Mouse (Mus musculus) liver, embryonic 11.5 days (tissue): ENCODE measurements around the gene Serpinb6e. TPM values are rescaled to one million over a fixed set of nuclear protein-coding genes. Genes with fewer than 3 reads are reported as not detected.

ENCODE experiments used
- ATAC-seq: fragments of 200-750 bp; cut with Nextera tagmentation; replicated peaks from 2 replicates; pipeline ENCODE4 v1.8.0; 2017; ENCODE audit warnings: moderate number of reproducible peaks, mild to moderate bottlenecking, moderate TSS enrichment, moderate library complexity; ENCODE audit not compliant: low FRiP score
- DNase-seq: peaks from one replicate; pipeline ENCODE4 v3.0.0-alpha.2; 2017; ENCODE audit warnings: low spot score
- H3K27ac ChIP-seq: fragments of 300-500 bp; sonication (generic); 2 replicates; pipeline ENCODE4 v1.5.1; 2014; ENCODE audit warnings: mild to moderate bottlenecking, low read depth, low read length, control low read depth
- H3K27me3 ChIP-seq: fragments of 300-500 bp; sonication (generic); replicated peaks from 2 replicates; pipeline ENCODE4 v1.6.1; 2014; ENCODE audit warnings: low read length, mixed read lengths; ENCODE audit not compliant: control insufficient read depth, insufficient read depth
- H3K36me3 ChIP-seq: fragments of 300-500 bp; sonication (generic); 2 replicates; pipeline ENCODE4 v1.6.1; 2014; ENCODE audit warnings: mild to moderate bottlenecking, low read length, moderate library complexity, mixed read lengths; ENCODE audit not compliant: control insufficient read depth, insufficient read depth
- H3K4me1 ChIP-seq: fragments of 300-500 bp; sonication (generic); replicated peaks from 2 replicates; pipeline ENCODE4 v1.6.1; 2014; ENCODE audit warnings: low read length, mixed read lengths; ENCODE audit not compliant: control insufficient read depth, insufficient read depth
- H3K4me2 ChIP-seq: fragments of 300-500 bp; sonication (generic); 2 replicates; pipeline ENCODE4 v1.6.1; 2014; ENCODE audit warnings: mild to moderate bottlenecking, control low read depth, moderate library complexity
- H3K4me3 ChIP-seq: fragments of 300-500 bp; sonication (generic); 2 replicates; pipeline ENCODE4 v1.5.1; 2014; ENCODE audit warnings: low read depth, low read length, control low read depth
- H3K9ac ChIP-seq: fragments of 300-500 bp; sonication (generic); 2 replicates; pipeline ENCODE4 v1.6.1; 2014; ENCODE audit warnings: low read depth, low read length, control low read depth
- H3K9me3 ChIP-seq: fragments of 300-500 bp; sonication (generic); 2 replicates; pipeline ENCODE4 v1.6.1; 2016; ENCODE audit warnings: low read length, inconsistent platforms, mixed read lengths; ENCODE audit not compliant: control insufficient read depth
- WGBS: fragments of 180-500 bp; shearing (Covaris S2); extraction: QIAGEN DNeasy Blood & Tissue Kit; methylation state at CpG from one replicate; pipeline ENCODE4 v1.1.7; 2014; 5-methylcytosine and 5-hydroxymethylcytosine counted together
- polyA plus RNA-seq: library from polyadenylated mRNA; unstranded; fragments of >200 nt; fragmentation: Nextera tagmentation; extraction: Ambion mirVana; gene quantifications from 2 replicates; pipeline ENCODE4 v1.2.1, GENCODE M21; 2014

The Serpinb6e gene
- polyA plus RNA-seq: not detected in 2 replicates

- H3K4me3 ChIP-seq: no peak within 1 kb of the TSS
- WGBS: 44% methylated on average over 1 of the region's 1 CpGs
- no peak for DNase-seq
- H3K4me1 ChIP-seq: no peaks in the 10 kb centered on the region
- H3K4me2 ChIP-seq: no peak within 1 kb of the TSS
- H3K9ac ChIP-seq: no peak within 1 kb of the TSS
- ATAC-seq: no peak
- no peak within 1 kb of the TSS for H3K27ac ChIP-seq
- H3K27me3 ChIP-seq: no peaks in the 10 kb centered on the region
- H3K9me3 ChIP-seq: no peaks in the 10 kb centered on the region
- no peaks in the 10 kb centered on the region for H3K36me3 ChIP-seq
Observed at GRCm38 (mm10) chr13:33843308-33843707, at the start of gene Serpinb6e. Gene Serpinb6e, minus strand, starts transcription at chr13:33843408.

- Histone ChIP-seq H3K4me1 (no peaks in the 10 kb centered on the region), H3K9ac (no peak overlapping the region), H3K36me3 (no peaks in the 10 kb centered on the region), H3K4me2 (no peak overlapping the region), H3K27me3 (no peaks in the 10 kb centered on the region), H3K9me3 (no peaks in the 10 kb centered on the region), H3K4me3 (no peak overlapping the region), H3K27ac (no peak overlapping the region)
- WGBS: 76% methylated on average over 2 of the region's 2 CpGs
- ATAC-seq: no peak
- no peak for DNase-seq
Observed at GRCm38 (mm10) chr13:33830751-33831150, 12.5 kb downstream of the Serpinb6e start.

- Histone ChIP-seq H3K36me3 (no peaks in the 10 kb centered on the region), H3K9me3 (no peaks in the 10 kb centered on the region; the same call in 1 of the 2 replicates), H3K27ac (no peak overlapping the region), H3K27me3 (no peaks in the 10 kb centered on the region), H3K4me3 (no peak overlapping the region), H3K9ac (no peak overlapping the region), H3K4me1 (no peaks in the 10 kb centered on the region), H3K4me2 (no peak overlapping the region)
- DNase-seq (no peak), ATAC-seq (no peak)
Observed at GRCm38 (mm10) chr13:33823421-33823820, 19.8 kb downstream of the Serpinb6e start.

GRCm38 (mm10) chr13:33821490-33822143 lies 21.6 kb downstream of the Serpinb6e start:
- Histone ChIP-seq H3K36me3 (no peaks in the 10 kb centered on the region), H3K27me3 (no peaks in the 10 kb centered on the region), H3K27ac (no peak overlapping the region), H3K4me1 (no peaks in the 10 kb centered on the region), H3K4me3 (no peak overlapping the region), H3K4me2 (no peak overlapping the region), H3K9ac (no peak overlapping the region), H3K9me3 (no peaks in the 10 kb centered on the region; the same call in 1 of the 2 replicates)
- DNase-seq (no peak), ATAC-seq (no peak)
- 68% methylated on average over 5 of the region's 5 CpGs for WGBS

Other genes starting within 250 kb of the Serpinb6e start
- not detected in 2 replicates for gene Serpinb6d, start 182.0 kb downstream of the Serpinb6e start, polyA plus RNA-seq
- gene Serpinb6c, start 62.3 kb upstream of the Serpinb6e start, polyA plus RNA-seq: not detected in 2 replicates
- gene Nqo2, start 121.3 kb upstream of the Serpinb6e start, polyA plus RNA-seq: 35.7 and 36.5 TPM in 2 replicates
- 18.6 and 23.4 TPM in 2 replicates for gene Ripk1, start 159.0 kb upstream of the Serpinb6e start, polyA plus RNA-seq
- 23.6 and 24.1 TPM in 2 replicates for gene Serpinb6a, start 159.4 kb upstream of the Serpinb6e start, polyA plus RNA-seq
- gene Bphl, start 194.2 kb upstream of the Serpinb6e start, polyA plus RNA-seq: 32.8 and 35.3 TPM in 2 replicates
- 81.0 and 87.9 TPM in 2 replicates for gene Tubb2a, start 234.6 kb upstream of the Serpinb6e start, polyA plus RNA-seq